Mouse (Mus musculus) brain, embryonic 18.5 days (tissue): ENCODE data around the gene Myo3b.
"Not testable (repeated sequence)": the region's sequence is repeated elsewhere in the genome, so short reads cannot be mapped to it uniquely, and the experiment has no call there.

Source experiments
- DNase-seq: peaks from one replicate; pipeline ENCODE4 v3.0.0-alpha.2; 2012; ENCODE audit warnings: low read depth, low spot score

Gene Myo3b

DNA sequence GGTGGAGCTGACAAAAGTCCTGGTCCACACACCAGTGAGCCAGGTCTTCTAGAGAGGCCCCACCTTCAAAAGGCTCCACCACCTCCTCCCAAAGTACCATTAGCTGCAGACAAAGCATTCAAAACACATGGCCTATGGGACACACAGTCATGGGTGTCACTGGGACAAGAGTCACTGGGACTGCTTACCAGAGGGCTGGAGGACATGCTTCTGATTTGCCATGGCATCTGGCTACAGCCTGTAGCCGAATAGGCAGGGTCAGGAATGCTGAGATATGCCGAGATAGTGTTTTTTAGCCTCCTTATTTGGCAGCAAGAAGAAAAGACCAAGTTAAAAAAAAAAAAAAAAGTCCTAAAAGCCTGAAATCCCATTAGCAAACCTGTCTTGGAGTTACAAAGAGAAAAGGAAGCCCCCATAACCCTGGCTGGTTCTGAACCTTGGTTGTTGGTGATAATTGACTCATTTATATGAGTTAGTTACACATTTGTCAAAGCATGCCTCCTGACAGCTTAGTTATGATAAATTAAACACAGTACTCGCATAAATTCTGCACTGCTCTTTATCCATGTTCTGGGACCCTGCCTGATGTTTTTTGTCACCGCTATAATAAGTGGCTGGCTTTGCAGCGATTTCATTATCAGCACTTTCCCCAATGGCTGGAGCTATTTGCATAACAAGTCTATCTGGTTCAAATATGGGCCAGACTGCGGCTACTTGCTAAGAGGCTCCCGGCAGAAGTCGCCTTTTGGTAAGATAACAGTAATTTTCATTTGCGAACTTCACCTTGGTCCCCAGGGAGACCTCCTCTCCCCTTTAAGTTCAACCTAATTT, 156.7 kb downstream of the Myo3b start:
- DNase-seq = no peak

- DNase-seq = no peak
These were observed 163.1 kb downstream of the Myo3b start for GRCm38 (mm10) chr2:70201796-70202555.

DNA sequence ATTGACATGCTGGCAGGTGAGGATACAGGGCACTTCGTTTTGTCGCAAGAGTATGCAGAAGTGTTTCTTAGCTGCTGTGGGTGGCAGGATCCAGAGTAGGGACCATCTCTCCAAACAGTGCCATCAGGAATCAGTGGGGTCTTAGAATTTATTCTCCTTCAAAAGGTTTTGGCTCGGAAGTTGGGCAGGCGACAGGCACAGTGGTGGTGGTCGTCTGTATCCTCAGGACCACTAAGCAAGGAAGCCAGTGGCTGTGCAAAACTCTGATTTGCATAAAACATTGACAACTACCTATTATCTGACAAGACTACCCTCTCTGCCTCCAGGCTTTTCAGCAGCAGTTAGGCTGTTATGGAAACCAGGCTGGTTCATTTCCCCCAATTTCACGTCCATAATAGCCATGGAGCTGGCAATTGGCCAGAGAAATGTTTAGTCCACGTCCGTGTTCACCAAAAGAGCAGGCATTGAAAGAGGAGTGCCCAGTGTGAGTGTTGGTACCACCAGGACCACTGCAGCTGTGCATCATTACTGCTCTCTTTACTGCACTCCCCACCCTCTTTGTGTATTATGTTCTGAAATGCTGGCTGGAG, 163.7 kb downstream of the Myo3b start:
- no peak for DNase-seq

GRCm38 (mm10) chr2:70208411-70208810, 169.5 kb downstream of the Myo3b start:
- no peak for DNase-seq

DNA sequence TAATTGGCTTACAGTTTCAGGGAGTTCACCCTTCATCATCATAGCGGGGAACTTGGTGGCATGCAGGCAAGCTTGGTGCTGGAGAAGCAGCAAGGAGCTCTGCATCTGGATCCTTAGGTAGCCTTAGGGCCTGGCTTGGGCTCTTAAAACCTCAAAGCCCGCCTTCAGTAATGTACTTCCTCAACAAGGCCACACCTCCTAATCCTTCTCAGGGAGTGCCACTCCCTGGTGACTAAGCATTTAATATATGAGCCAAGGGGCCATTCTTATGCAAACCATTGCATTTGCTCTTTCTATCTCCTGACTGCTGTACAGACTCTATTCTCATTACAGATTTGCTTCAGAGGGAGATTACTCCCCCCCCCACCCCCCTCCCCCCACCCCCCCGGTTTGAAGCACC, 170.9 kb downstream of the Myo3b start:
- DNase-seq = no peak

DNA sequence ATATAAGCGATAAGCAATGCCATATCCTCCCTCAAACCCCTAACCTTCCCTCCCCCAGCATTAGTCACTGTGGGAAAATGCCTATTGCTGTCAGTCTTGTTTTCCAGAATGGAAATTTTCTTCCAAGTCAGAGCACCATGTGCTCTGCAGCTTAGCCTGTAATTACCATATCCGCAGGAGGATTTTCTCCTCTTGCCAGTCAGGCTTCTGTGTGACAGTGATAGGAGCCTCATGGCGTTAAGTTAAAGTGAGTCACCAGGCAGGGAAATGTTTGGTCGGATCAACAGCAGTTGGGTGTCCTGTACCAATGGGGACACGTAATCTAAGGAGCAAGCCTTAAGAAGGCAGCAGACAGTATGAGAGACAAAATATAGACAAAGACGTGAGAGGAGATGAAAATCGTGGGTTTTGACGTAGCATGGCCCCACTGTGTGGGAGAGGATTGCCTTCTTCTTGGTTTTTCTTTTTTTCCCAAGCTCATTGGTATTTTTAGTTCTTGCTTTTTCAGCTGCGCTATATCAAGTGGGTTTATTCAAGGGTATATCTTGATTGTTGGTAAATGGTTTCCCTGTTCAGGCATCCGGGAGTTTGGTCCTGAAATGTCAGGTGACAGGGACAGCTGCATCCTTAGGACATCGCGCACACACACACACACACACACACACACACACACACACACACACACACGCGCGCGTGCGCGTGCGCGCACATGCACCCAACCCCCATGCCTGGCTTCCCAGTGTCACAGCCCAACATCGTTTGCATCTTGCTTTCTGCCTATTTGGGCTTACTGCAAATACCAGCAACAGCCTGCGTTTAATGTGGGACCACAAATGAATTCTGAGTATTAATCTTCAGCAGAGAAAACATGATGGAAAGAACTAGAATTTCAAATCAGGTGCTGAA, 171.8 kb downstream of the Myo3b start:
- no peak for DNase-seq

DNA sequence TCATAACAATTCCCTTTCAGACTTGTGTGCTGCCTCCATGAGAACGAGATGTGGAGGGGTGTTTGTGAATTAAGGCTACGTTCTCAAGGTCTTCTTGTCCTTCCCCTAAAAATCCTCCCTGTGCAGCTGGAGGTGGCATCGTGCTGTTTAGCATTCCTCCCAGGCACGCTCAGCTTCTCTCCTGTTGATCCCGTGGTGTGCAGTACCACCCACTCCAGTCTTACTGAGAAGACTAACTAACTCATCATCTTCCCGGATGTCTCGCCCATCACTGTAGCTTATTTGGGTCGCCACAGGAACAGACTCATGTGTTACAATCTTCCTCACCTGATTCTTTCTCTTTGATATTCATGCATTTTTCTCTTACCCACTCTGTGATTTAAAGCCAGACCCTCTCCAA, 175.5 kb downstream of the Myo3b start:
- no peak for DNase-seq

DNA sequence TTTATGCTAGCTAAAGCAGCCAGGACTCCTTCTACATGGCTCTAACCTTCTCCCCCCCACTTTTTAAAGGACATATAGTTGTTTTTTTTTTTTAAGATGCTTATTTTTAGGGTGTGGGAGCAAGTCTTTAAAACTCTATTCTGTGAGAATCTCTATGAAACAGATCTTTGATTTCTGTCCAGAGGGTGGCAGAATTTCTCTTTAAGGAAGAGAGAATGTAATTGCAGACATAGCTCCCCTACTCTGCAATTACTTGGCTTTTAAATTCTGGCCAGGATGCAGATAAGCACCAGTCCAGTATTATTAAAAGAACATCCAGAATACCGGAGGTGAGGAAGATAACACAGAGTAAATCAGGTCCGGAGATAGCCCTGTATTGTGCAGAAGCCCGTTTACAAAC, 178.9 kb downstream of the Myo3b start:
- DNase-seq = no peak

DNA sequence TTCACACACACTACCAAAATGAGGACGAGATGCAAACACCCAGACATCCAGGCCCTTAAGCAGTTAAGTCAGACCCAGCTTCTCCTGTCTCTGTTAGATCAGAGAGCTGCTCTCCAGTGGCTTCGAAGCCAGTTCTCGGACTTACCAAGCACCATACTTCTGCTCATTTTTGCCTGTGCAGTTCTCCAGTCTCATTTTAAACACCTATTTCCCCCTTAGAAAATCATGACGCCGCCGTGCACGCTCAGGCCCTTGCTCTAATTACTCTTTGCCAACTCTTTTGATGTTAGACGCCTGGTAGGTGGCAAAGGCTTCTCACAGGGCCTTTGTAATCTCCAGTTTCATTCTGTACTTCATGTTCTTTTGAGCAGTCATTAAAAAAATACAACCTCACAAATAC, 179.5 kb downstream of the Myo3b start:
- no peak for DNase-seq

DNA sequence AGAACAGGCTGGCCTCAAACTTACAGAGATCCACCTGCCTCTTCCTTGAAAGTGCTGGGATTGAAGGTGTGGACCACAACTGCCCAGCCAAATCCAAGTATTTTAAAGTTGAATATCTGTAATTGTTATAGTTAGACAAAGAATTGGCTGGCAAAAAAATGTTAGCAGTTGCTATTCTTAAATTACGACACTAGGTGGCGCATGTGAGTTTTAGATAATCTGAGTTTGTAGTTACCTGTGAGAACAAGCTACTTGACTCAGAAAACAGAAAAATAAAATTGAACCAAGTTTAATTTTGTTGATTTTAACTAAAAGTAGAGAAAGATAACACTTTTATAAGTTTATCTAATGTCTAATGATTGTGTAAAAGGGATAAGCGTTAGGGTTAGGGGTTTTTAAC, 187.8 kb downstream of the Myo3b start:
- DNase-seq = no peak

- not testable (repeated sequence) for DNase-seq
These were observed 195.5 kb downstream of the Myo3b start for GRCm38 (mm10) chr2:70234450-70234849.

DNA sequence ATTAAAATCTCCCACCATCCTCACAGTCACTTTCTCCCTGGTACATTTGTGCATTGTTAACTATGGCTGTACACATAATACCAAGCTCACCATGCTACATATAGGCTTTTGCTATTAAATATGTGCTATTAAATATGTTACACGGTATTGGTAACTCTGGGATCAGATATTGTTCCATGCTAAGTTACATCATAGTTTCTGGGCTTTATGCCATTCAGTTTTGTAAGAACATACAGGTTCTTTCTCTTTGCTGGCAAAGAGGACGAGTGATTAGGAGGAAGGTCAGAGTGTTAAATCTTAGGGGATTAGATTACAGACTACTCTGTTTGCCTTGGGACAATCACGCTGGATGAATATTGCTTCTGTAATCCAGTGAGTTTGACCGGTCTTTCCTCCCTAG, 207.1 kb downstream of the Myo3b start:
- DNase-seq = no peak

- no peak for DNase-seq
These were observed 209.7 kb downstream of the Myo3b start for GRCm38 (mm10) chr2:70248616-70249015.

GRCm38 (mm10) chr2:70249872-70250271, 210.9 kb downstream of the Myo3b start:
- no peak for DNase-seq

DNA sequence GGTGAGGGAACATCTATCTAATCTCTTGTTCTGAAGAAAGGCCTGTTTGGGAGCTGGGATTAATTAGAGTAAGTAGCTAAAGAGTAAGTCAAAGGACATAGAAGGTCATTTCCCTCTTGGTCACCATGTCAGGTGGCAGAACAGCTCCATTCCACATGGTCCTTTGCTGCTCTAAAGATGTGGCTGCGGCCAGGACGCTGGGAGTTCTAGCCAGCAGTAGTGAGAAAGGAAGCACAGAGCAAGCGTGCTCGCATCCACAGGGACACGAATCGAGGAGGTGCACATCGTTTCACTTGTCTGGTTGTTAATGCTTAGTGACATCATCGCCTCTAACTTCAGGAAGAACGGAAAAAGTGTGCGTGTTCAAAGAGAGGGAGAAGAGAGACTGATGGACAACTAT, 212.3 kb downstream of the Myo3b start:
- no peak for DNase-seq

GRCm38 (mm10) chr2:70259357-70260000, 220.6 kb downstream of the Myo3b start:
- peak; percentile 40 for DNase-seq

- no peak for DNase-seq
These were observed 221.8 kb downstream of the Myo3b start for GRCm38 (mm10) chr2:70260646-70261195.

DNA sequence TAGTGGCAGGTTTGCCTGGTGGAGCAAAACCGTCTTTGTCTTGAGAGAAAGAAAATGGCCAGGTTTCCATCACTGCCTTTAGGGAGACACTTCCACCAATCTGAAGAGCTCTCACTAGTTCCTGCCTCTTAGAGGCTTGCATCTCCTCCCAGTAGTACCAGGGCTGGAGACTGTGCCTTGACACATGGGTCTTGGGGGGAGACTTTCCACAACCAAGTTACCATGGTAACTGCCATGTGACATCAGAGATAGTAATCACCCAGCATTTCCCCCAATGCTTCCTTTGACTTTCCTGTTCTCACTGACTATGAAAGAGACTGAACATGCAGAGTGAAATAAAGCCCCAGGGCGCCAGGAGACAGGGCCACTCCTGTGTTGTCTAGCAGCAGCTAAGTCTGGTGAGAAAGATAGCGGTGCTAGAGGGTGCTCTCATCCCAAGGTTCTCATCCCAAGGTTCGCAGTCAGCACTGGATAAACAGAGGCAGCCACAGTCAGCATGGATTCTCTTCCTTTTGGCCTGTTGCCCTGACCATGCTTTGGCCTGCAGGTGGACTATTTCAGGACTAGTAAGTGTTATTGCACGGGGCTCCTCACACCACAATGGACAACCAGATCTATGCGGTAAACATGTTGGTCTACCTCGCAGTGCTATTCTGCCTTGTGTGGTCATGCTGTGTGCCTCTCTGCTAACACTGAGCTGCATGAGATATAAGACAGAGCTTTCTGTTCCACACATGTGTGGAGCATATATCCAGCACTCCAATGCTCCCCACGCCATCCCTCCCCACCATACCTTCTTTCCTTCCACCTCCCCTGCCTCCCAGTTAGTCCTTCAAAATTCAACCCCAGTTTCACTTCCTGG, 223.0 kb downstream of the Myo3b start:
- DNase-seq = peak; percentile 10

GRCm38 (mm10) chr2:70262565-70263082, 223.7 kb downstream of the Myo3b start:
- no peak for DNase-seq
